Mouse (Mus musculus): Measurements from ENCODE around the gene Zfp580. TPM values are rescaled to one million over a fixed set of nuclear protein-coding genes. Genes with fewer than 3 reads are reported as not detected.

Gene Zfp580
- polyA plus RNA-seq, 1 experiment from 2014 or later = 53.4 TPM

DNA sequence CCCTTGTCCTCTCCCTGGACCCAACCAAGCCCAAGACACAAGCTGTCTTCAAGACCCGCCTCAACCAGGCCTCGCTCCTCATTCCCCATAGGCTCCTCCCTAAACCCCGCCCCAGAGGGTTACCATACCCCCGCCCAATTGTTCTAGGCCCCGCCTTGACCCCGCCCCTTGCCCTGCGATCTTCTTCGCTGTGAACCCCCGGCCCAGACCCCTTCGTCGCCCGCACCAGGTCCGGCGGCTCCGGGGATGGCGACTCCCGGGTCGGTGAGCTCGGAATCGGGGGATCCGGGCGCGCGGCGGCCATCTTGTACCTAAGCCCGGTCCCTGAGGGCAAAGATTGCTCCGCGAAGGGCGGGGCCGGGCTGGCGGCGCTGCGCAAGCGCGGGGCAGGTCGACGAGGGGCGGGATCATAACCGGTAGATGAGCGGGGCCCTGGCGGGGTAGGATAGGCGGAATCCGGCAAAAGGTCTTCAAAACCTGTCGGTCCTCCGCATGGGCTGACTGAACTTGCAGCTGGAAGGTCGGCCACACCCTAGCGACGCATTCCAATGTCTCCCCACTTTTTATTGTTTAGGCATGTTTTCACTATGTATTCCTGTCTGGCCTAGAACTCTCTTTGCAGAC lies 13.1 kb upstream of the Zfp580 start, which contains the start of gene Zfp784:
Gene Zfp784 (minus strand): TSS at position 338 of the 624 bp plus-strand sequence.
- Histone ChIP-seq H3K4me3 (peak within 1 kb of the TSS; percentile 70), H3K27me3 (ENCODE audit: insufficient read depth, poor library complexity, severe bottlenecking) (no peaks in the 10 kb centered on the region), H3K4me1 (replicated peaks) (peaks cover 16% of the 10 kb centered on the region), H3K27ac (peak within 1 kb of the TSS; percentile 97), H3K9me3 (peaks cover 13% of the 10 kb centered on the region; the same call in 1 of the 2 replicates), H3K36me3 (peaks cover 45% of the 10 kb centered on the region)
- whole genome bisulfite sequencing = under 1% methylated on average over 48 of the region's 48 CpGs
- peak; percentile 93 for DNase-seq (ENCODE audit: low spot score)

GRCm38 (mm10) chr7:5038940-5039339 lies 12.4 kb upstream of the Zfp580 start:
- peaks cover 10% of the 10 kb centered on the region; the same call in 1 of the 2 replicates for H3K9me3 ChIP-seq

GRCm38 (mm10) chr7:5044981-5045380 lies 6.4 kb upstream of the Zfp580 start:
- H3K27ac ChIP-seq = no peak overlapping the region
- 75% methylated on average over 2 of the region's 2 CpGs for WGBS
- no peaks in the 10 kb centered on the region for H3K9me3 ChIP-seq
- no peak overlapping the region for H3K4me3 ChIP-seq
- H3K27me3 ChIP-seq (ENCODE audit: insufficient read depth, poor library complexity, severe bottlenecking) = no peaks in the 10 kb centered on the region
- H3K4me1 ChIP-seq (replicated peaks) = no peaks in the 10 kb centered on the region
- DNase-seq (ENCODE audit: low spot score) = no peak
- H3K36me3 ChIP-seq = peaks cover 12% of the 10 kb centered on the region; the same call in 1 of the 2 replicates

More at GRCm38 (mm10) chr7:5038940-5039339, 12.4 kb upstream of the Zfp580 start:
- H3K27ac ChIP-seq = peak overlapping the region; percentile 97
- peaks cover 16% of the 10 kb centered on the region for H3K4me1 ChIP-seq (replicated peaks)
- WGBS = 44% methylated on average over 5 of the region's 5 CpGs
- DNase-seq (ENCODE audit: low spot score) = no peak
- H3K4me3 ChIP-seq = peak overlapping the region; percentile 70
- peaks cover 38% of the 10 kb centered on the region for H3K36me3 ChIP-seq
- no peaks in the 10 kb centered on the region for H3K27me3 ChIP-seq (ENCODE audit: insufficient read depth, poor library complexity, severe bottlenecking)

DNA sequence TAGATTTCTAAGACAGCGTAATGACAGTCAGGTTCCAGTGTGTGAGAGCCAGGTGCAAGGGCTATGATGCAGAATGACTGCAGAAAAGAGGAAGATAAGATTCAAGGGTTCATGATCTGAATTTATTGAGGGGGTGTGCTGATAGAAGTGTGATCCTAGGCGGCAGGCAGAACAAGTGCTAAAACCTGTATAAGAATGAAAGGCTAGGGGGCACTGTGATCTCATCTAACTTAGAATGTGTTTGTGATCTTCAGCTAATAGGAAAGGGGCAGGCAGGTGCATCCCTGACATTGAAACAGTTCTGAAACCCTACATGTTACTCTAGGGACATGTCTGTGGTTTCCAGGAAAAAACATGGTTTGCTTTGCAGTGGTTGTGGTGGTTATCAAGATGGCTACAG lies 5.2 kb upstream of the Zfp580 start:
- no peak overlapping the region for H3K4me3 ChIP-seq
- peaks cover 7% of the 10 kb centered on the region for H3K27me3 ChIP-seq (ENCODE audit: insufficient read depth, poor library complexity, severe bottlenecking)
- no peaks in the 10 kb centered on the region for H3K9me3 ChIP-seq
- no peak for DNase-seq (ENCODE audit: low spot score)
- H3K36me3 ChIP-seq = peaks cover 6% of the 10 kb centered on the region; the same call in 1 of the 2 replicates
- H3K27ac ChIP-seq = no peak overlapping the region
- WGBS = 76% methylated on average over 2 of the region's 2 CpGs
- H3K4me1 ChIP-seq (replicated peaks) = peaks cover 9% of the 10 kb centered on the region

DNA sequence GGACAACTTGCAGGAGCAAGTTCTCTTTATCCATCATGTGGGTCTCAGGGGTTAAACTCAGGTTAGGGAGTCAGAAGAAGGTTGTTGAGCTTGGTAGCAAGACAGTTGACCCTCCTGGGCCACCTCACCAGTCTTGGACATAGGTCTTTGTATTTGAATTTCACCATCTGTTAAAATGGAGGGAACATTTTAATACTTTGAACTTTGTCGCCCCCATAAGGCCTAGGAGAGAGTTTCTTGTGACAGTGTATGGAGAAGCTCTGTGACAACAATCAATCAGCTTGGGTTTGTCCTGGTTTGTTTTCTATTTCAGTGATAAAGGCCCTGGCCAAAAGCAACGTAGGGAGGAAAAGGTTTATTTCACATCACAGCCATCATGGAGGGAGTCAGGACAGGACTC lies 4.0 kb upstream of the Zfp580 start:
- Histone ChIP-seq H3K27me3 (ENCODE audit: insufficient read depth, poor library complexity, severe bottlenecking) (peaks cover 15% of the 10 kb centered on the region), H3K36me3 (no peaks in the 10 kb centered on the region), H3K27ac (no peak overlapping the region; the same call in 1 of the 2 replicates), H3K4me3 (no peak overlapping the region), H3K4me1 (replicated peaks) (peaks cover 20% of the 10 kb centered on the region), H3K9me3 (0 out of 2 replicates have a peak, but pooled peaks cover 4% of the 10 kb centered on the region)
- 38% methylated on average over 2 of the region's 2 CpGs for WGBS
- DNase-seq (ENCODE audit: low spot score) = no peak

DNA sequence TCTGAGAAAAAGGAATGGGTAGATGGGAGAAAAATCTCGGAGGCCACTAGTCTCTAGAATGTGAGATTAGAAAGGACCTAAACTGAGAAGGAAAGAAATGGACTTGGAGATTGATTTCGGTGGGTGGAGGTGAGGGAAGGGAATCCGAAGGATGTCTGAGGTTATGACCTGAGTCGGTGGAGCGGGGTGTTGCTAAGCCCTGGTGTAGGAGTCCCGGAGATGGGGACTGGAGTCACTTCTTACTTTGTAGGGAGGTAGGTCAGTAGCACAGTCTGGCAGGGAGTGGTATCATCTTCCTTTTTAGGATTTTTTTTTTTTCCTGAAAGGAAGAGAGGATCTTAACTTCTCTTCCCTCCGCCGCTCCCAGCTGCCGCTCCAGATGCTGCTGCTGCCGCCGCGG lies 1.1 kb downstream of the Zfp580 start:
- Histone ChIP-seq H3K4me1 (replicated peaks) (peaks cover 54% of the 10 kb centered on the region), H3K27ac (peak overlapping the region; percentile 66), H3K27me3 (ENCODE audit: insufficient read depth, poor library complexity, severe bottlenecking) (peaks cover 66% of the 10 kb centered on the region), H3K36me3 (no peaks in the 10 kb centered on the region), H3K4me3 (peak overlapping the region; percentile 87), H3K9me3 (0 out of 2 replicates have a peak, but pooled peaks cover 4% of the 10 kb centered on the region)
- no peak for DNase-seq (ENCODE audit: low spot score)
- WGBS = 2% methylated on average over 12 of the region's 12 CpGs

- 0 out of 2 replicates have a peak, but pooled peaks cover 4% of the 10 kb centered on the region for H3K9me3 ChIP-seq
- peak overlapping the region; percentile 87 for H3K4me3 ChIP-seq
- DNase-seq (ENCODE audit: low spot score) = no peak
- H3K27ac ChIP-seq = peak overlapping the region; percentile 66
- peaks cover 71% of the 10 kb centered on the region for H3K27me3 ChIP-seq (ENCODE audit: insufficient read depth, poor library complexity, severe bottlenecking)
- peaks cover 59% of the 10 kb centered on the region for H3K4me1 ChIP-seq (replicated peaks)
- WGBS = 4% methylated on average over 45 of the region's 45 CpGs
- H3K36me3 ChIP-seq = no peaks in the 10 kb centered on the region
Measured at GRCm38 (mm10) chr7:5052931-5053343, 1.6 kb downstream of the Zfp580 start.

DNA sequence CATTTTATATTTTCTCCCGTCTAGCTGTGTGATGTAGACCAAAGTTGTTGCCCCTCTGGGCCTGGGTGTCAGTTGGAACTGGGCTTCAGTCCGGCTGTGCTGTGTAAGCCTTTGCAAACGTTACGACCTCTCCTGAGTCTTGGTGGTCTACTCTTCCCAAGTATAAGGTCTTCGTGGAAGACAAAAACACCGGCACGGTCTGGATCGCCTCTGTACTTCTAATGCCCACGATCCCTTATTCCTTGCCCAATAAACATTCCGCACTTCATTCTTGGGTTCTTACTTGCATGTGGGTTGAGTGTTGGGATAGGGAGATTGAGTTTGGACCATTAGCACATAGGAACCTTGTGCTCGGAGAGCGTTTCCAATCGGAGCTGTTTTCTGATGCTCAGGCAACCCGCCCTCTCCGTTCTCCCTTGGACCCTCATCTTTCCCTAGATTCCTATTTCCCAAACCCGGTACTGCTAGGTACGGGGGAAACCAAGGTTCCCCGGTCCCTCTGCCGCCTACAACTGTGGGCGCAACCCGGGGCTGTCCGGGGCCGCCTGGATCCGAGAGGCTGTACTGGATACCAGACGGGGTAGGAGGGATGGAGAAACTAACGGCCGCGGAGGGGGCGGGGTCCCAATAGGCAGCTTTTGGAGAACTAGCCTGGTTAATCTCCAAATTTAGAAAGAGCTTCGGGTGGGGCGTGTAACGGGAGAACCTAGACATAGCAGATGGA lies 2.3 kb downstream of the Zfp580 start:
- H3K4me1 ChIP-seq (replicated peaks) = peaks cover 59% of the 10 kb centered on the region
- H3K9me3 ChIP-seq = 0 out of 2 replicates have a peak, but pooled peaks cover 4% of the 10 kb centered on the region
- 10% methylated on average over 32 of the region's 32 CpGs for WGBS
- H3K4me3 ChIP-seq = peak overlapping the region; percentile 87
- no peak for DNase-seq (ENCODE audit: low spot score)
- H3K27ac ChIP-seq = peak overlapping the region; percentile 66; the same call in 1 of the 2 replicates
- peaks cover 78% of the 10 kb centered on the region for H3K27me3 ChIP-seq (ENCODE audit: insufficient read depth, poor library complexity, severe bottlenecking)
- no peaks in the 10 kb centered on the region for H3K36me3 ChIP-seq

DNA sequence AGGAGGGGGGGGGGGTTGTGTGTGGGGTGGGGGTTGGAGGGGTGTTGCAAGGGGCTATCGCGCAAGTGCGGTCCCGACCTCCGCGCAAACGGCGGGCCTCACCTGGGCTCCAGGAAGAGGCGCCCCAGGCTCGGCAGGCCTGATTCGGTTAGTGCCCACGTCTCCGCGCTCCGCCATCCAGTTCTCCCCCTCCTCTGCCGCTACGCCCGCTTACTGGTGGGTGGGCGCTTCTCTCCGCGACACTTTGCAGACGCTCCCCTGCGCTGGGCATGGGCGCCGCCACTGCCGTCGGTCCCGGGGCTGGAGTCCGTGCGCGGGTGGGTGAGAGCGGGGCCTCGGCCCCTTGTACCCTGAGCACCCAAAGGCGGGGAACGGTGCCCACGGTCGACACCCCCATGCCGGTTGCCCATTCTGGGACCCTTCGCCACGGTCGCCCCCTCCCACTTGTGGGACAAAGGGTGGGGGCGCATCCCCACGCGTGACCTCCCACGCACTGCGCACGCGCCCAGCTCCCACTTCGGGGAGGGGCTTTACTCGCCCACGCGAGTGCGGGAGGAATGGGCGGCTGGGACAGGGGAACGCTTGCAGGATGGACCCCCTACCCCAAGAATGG lies 5.4 kb downstream of the Zfp580 start:
- 3% methylated on average over 55 of the region's 55 CpGs for WGBS
- Histone ChIP-seq H3K9me3 (no peaks in the 10 kb centered on the region), H3K27ac (peak overlapping the region; percentile 78), H3K4me3 (peak overlapping the region; percentile 56), H3K27me3 (ENCODE audit: insufficient read depth, poor library complexity, severe bottlenecking) (peaks cover 75% of the 10 kb centered on the region), H3K36me3 (no peaks in the 10 kb centered on the region), H3K4me1 (replicated peaks) (peaks cover 59% of the 10 kb centered on the region)
- DNase-seq (ENCODE audit: low spot score) = peak; percentile 33

GRCm38 (mm10) chr7:5057381-5057780 lies 6.0 kb downstream of the Zfp580 start:
- Histone ChIP-seq H3K4me1 (replicated peaks) (peaks cover 53% of the 10 kb centered on the region), H3K4me3 (peak overlapping the region; percentile 56), H3K36me3 (no peaks in the 10 kb centered on the region), H3K27ac (no peak overlapping the region), H3K27me3 (ENCODE audit: insufficient read depth, poor library complexity, severe bottlenecking) (peaks cover 69% of the 10 kb centered on the region), H3K9me3 (no peaks in the 10 kb centered on the region)
- 38% methylated on average over 8 of the region's 8 CpGs for WGBS
- DNase-seq (ENCODE audit: low spot score) = no peak

- H3K4me3 ChIP-seq = peak overlapping the region; percentile 3
- no peak overlapping the region for H3K27ac ChIP-seq
- 30% methylated on average over 11 of the region's 11 CpGs for WGBS
- peaks cover 49% of the 10 kb centered on the region for H3K4me1 ChIP-seq (replicated peaks)
- DNase-seq (ENCODE audit: low spot score) = peak; percentile 12
- no peaks in the 10 kb centered on the region for H3K36me3 ChIP-seq
- no peaks in the 10 kb centered on the region for H3K9me3 ChIP-seq
- H3K27me3 ChIP-seq (ENCODE audit: insufficient read depth, poor library complexity, severe bottlenecking) = peaks cover 64% of the 10 kb centered on the region
Measured at GRCm38 (mm10) chr7:5057804-5058203, 6.5 kb downstream of the Zfp580 start.

- H3K27me3 ChIP-seq (ENCODE audit: insufficient read depth, poor library complexity, severe bottlenecking) = peaks cover 56% of the 10 kb centered on the region
Measured at GRCm38 (mm10) chr7:5058631-5059030, 7.3 kb downstream of the Zfp580 start.

More at GRCm38 (mm10) chr7:5058631-5059030, 7.3 kb downstream of the Zfp580 start:
- Histone ChIP-seq H3K4me3 (no peak overlapping the region), H3K4me1 (replicated peaks) (peaks cover 45% of the 10 kb centered on the region), H3K9me3 (no peaks in the 10 kb centered on the region), H3K27ac (no peak overlapping the region), H3K36me3 (no peaks in the 10 kb centered on the region; the same call in 1 of the 2 replicates)
- 89% methylated on average over 1 of the region's 1 CpGs for WGBS
- DNase-seq (ENCODE audit: low spot score) = no peak
